Mouse (Mus musculus) layer of hippocampus, adult 9-10 months (tissue): ENCODE measurements at regions not wholly inside any gene's neighbourhood (a gene's known extent, or its start where the extent isn't known, plus 50 kb on each side); places are given as distances from the start of the nearest gene placed in this dataset.

ENCODE experiments used
- DNase-seq: peaks from one replicate; pipeline ENCODE4 v3.0.0; 2022; ENCODE audit warnings: low spot score

DNA sequence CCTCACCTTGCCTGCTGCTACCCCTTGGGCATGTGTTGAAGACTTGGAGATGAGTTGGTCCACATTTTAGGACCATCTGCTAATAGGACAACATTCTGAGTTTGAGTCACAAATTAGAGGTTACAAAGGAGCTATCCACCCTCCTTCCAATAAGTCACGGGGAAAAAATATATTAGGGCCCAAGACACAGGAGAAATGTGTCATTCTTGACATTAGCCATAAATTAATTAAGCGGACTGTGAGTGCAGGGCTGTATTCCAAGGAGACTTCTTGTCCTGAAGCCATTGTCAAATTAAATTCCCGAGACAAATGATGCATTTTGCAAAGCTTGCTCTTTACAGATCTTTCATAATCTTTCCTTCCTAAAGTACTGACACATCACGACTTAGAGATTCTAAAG is 79.2 kb downstream of the 1700020N01Rik start:
- DNase-seq = no peak

- no peak for DNase-seq
Observed at GRCm38 (mm10) chr10:21672666-21673065, 79.7 kb downstream of the 1700020N01Rik start.

DNA sequence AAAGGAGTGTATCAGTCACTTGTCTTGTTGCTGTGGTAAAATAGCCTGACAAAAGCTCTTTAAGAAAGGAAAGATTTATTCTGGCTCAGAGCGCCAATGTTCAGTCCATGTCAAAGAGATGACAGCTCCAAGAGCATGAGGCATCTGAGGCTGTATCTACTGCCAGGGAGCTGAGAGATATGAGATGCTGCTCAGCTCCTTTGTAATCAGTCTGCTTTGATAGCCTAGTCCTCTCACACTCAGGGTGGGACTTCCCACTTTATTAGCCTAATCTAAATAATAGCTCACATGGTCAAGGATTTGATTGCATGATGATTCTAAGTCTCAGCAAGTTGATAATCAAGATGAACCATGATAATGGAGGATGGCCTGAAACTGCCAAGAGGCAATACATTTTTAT is 80.9 kb downstream of the 1700020N01Rik start:
- no peak for DNase-seq

GRCm38 (mm10) chr10:21675786-21676185 is 82.8 kb downstream of the 1700020N01Rik start:
- no peak for DNase-seq

DNA sequence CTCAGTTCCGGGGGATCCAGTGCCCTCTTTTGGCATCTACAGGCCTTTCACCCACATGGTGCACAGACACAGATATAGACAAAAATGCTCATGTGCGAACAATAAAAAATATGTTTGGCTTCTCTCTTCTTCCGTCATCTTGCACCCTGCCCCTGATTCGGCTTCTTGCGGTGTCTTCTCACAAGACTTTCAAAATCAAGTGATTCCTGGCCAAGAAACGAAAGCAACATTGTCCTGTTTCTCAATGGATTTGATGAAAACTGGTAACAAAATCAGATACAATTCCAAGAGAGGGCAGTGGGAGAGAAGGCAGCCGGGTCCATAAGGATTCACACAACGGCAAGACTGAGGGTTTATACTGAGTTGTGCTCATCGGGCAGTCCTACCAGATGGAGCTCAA is 85.0 kb downstream of the 1700020N01Rik start:
- DNase-seq = no peak

DNA sequence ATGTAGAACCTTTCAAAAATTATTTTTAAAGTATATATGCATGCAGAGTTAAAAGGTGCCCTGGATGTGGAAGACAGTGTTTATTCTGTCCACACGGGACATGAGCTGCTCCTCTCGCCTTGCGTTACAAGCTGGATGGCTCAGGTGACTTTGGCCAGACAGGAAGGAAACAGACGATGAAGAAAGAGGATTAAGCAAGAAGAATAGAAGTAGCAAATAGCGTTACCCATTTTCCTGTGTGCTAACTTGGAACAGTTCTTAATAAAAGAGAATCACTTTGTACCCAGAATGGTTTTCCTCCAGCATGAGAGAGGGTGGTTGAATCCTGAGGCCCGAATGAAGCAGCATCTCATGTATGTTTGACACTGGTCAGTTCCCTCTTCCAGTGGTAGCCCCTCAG is 85.4 kb downstream of the 1700020N01Rik start:
- no peak for DNase-seq

DNA sequence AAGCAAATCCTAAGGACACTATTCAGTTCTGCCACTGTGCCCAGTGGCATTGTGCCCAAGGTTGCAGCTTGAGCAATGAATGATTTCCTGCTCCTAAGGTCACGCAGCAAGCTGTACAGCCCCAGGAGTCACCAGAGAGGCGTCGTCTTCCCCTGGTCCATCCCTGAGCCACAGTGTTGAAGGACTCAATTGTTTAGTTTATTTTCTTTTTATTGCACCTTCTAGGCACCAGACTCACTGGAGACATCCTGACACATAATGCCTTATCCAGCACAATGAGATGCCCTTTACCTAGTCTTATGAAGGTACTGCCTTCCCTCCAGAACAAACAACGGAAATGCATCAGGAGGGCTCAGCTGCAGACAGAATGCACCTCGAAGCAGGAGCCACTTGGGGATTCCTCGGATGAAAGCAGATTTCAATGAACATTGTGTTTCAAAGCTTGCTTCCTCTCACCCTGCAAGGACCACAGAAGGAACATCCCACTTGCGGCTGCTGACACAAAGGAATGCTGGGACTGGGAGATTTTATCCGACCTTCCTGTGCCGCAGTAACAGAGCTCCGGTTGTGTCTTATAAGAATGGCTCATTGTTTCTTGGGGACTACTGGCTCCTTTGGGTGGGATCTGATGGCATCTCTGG is 86.0 kb downstream of the 1700020N01Rik start:
- no peak for DNase-seq

DNA sequence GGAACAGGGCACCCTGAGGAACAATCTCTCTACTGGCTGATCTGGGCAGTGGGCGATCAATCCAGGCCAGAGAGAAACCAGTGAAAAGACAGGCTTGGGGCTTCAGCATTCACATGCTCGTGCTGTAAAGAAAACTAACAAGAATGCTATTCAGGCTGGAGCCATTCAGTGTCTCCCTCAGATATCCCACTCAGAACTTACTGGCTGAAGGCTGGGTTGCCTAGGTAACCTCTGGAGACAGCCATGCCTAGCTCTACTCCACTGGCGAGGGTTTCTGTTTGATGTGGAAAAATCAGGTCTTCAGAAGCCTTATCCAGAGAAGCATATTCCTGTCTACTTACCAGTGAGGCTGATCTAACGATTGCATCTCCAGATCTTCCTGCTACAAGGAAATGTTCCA is 87.8 kb downstream of the 1700020N01Rik start:
- no peak for DNase-seq

- DNase-seq = no peak
Observed at GRCm38 (mm10) chr10:21684286-21685013, 91.5 kb downstream of the 1700020N01Rik start.

GRCm38 (mm10) chr10:21685122-21685798 is 92.3 kb downstream of the 1700020N01Rik start:
- no peak for DNase-seq

DNA sequence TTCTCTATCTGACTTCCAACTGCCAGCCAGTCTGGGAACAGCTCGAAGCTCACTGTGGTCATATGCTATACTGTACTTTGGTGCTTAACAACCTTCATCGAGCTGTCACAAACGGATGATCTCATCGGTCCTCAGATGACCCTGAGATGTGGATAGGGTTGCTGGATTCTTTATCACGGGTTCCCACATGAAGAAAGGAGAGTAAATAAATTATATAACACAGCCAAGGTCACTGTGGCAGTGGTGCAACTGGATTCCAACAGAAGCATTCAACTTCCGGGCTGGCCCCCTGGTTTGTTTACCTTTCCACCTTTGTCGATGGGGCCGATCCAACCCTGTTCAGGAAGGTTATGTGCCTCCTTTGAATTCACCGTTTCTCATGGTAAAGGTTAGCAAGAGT is 93.1 kb downstream of the 1700020N01Rik start:
- DNase-seq = no peak

DNA sequence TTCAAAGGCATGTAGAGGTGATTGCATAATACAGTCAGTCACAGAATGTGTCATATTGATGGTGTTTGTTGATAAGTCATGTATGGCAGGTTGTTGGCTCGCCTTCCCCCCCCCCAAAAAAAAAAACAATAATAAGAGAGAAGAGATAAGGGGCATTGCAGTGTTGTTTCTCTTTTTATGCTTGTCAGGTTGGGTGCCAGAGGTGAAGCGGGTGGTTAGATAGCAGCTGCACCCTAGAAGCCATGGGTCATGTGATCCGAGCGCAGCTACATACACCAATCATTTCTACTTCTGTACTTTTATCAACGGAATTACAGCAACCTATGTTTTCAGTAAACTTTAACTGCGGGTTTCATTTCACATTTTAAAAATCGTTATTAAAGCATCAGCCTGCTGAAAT is 94.5 kb downstream of the 1700020N01Rik start:
- DNase-seq = no peak

- no peak for DNase-seq
Observed at GRCm38 (mm10) chr10:21688513-21688912, 95.6 kb downstream of the 1700020N01Rik start.

- no peak for DNase-seq
Observed at GRCm38 (mm10) chr10:21689847-21690269, 96.9 kb downstream of the 1700020N01Rik start.

DNA sequence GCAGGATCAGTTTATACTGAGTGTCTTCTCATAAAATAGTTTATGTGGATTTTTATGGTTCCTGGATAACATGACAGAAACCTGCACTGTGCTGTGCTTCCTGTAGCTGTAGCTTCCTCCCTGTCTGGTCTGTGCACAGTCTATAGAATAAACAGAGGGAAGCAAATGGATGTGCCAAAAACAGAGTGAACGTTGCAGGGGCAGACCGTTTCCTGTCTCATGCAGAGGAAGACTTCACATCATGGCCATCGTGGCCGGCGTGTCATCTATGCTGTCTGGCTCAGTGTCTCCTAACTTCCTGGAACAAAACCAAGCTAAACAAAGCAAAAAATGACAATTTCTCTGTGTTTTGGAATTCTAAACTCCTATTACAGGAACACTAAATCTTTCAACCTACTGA is 102.2 kb downstream of the 1700020N01Rik start:
- DNase-seq = no peak

GRCm38 (mm10) chr10:21696671-21697070 is 103.7 kb downstream of the 1700020N01Rik start:
- no peak for DNase-seq

DNA sequence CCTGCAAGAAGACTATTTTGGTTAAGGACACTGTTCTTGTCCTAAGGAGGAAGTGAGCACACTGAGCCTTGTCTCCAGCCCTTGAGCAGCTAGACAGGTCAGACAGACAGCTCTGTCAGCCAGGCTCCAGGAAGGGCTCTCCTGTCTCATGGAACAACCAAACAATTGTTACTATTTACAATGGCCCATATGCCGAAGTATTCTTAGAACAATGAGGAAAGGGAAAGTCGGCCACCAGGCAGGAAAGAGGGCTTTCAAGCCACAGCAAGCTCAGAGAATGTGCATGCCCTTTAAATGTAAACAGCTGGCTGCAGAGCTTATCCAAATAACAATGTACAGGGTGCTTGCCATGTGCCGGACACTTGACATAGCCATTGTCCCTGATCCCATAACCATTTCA is 108.6 kb downstream of the 1700020N01Rik start:
- DNase-seq = no peak

- DNase-seq = no peak
Observed at GRCm38 (mm10) chr10:21702134-21702533, 109.2 kb downstream of the 1700020N01Rik start.

GRCm38 (mm10) chr10:21711866-21712265 is 118.9 kb downstream of the 1700020N01Rik start:
- DNase-seq = no peak

DNA sequence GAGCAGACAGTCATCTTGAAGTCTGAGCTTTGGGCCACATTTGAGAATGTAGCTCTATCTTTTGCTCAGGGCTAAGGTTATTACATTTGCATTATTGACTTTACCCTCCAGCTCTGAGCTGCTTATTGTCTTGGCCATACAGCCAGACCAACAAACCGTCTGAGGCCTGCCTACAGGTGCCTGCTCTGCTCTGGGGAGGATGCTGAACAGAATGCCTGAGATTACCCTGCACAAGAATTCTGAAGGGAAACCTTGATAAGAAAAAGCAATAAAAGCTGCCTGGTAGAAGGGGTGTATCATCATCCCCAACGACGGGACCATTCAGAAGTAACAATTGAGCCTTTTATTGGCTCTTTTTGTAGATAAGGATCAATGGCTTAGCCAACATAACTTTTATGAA is 119.9 kb downstream of the 1700020N01Rik start:
- DNase-seq = no peak

DNA sequence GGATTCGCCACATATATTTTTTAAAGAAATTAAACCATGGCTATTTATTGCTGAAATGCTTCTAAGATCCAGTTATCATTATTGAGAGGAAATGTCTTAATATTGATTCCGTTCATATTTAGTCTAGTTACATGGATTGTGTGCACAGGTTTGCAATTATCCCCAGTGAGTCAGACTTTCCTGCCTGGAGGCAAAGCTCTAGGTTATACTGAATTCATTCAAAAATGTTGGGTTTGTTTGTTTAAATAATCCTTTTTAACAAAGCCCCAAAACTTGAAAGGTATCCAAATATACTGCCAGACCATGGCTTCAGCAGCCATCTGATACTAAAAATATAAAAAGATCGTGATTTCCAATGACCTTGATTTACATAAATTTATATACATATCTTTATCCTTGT is 122.5 kb downstream of the 1700020N01Rik start:
- DNase-seq = no peak

- DNase-seq = no peak
Observed at GRCm38 (mm10) chr10:21718189-21718588, 125.2 kb downstream of the 1700020N01Rik start.

DNA sequence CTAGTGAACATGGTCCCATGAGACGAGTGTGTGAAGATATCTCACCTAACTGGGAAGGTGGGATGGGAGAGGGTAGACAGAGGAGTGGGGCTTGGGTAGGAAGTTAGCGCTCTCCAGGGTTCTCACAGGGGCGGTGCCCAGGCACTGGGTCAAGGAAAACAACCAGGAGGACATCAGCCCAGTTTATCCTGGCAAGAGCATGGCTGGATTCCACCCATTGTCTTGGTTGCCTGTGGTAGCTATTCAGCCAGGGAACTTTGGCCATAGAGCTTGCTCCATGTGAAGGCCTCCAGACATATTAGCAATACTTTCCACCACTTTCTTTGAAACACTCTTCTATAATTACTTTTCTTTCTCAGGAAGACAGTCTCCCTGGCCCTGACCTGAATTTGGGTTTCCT is 131.4 kb downstream of the 1700020N01Rik start:
- DNase-seq = no peak
